Mouse (Mus musculus): ENCODE data around the gene Gm973. TPM values are rescaled to one million over a fixed set of nuclear protein-coding genes. Genes with fewer than 3 reads are reported as not detected.
"Not testable (repeated sequence)": the region's sequence is repeated elsewhere in the genome, so short reads cannot be mapped to it uniquely, and the experiment has no call there.

Gm973 gene
- total RNA-seq, 2 experiments from 2014 or later, result 0.21 to 0.23 TPM

DNA sequence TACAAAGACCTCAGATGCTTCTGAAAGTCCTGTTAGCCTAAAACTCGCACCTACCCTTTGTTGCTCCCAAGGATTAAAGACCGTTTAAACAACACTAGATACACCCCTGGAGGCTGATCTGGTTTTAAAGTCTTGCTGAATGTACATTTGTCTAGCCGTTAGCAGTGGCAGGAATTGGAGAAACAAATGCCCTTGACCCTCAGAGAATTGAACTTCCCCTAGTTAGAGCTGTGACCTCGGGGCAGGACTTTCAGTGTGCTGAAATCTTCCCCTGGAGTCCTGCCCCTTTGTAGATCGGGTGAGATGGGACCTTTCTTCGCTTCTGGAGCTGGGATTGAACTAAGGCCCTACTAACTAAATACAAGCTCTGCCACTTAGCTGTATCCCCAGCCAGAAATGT is 113.1 kb downstream of the Gm973 start:
- DNase-seq, result no peak

DNA sequence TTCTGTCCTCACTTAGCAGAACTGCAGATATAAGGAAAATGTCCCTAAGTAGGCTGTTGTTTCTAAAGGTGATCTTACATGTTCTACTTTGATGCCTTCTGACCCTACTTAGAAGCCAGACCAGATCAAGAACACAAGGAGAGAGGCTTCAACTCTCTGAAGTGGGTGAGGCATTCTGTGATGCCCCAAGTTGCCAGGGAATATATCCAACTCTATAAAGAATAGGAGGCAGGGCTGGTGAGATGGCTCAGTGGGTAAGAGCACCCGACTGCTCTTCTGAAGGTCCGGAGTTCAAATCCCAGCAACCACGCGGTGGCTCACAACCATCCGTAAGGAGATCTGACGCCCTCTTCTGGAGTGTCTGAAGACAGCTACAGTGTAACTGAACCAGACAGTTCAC is 114.3 kb downstream of the Gm973 start:
- not testable (repeated sequence) for DNase-seq

DNA sequence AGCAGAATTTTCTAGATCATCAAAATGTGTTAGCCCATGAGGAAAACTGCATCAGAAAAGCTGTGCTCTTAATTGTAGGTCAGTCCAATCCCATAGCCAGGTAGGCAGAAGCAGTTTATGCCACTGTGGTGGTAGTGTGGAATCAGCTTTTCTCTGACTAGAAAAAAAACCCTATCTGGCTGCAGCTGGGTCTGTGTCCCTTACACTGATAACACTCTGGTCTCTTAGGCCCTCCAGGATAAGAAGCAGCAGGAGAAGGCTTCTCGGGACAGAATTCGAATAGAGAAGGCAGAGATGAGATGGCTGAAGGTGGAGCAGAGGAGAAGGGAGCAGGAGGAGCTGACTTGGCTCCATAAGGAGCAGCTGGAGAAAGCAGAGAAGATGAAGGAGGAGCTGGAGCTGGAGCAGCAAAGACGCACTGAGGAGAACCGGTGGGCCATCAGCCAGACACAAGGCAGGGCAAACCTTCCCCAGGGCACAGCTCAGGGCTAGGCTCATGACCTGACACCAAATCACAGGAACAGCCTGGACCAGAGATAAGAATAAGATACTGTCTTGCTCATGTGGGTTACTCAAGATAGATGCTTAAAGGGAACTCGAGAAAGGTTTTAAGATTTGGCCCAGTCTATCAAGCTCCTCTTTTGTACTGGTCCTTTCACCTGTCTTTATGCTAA is 116.1 kb downstream of the Gm973 start:
- DNase-seq, result no peak

DNA sequence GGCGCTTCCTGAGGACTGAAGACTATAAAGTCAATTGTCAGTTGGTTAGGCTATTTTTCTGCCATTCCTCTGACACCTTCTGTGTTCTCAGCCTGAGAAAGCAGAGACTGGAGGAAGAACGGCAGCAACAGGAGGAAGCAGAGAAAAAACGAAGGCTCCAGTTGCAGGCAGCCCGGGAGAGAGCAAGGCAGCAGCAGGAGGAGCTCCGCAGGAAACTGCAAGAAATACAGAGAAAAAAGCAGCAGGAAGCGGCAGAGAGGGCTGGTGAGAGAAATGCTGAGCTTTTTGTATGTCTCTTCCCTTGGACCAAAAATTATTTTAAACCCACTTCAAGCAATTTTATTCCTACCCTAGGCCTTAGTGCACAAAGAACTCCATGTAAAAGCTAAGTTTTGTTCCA is 117.0 kb downstream of the Gm973 start:
- DNase-seq, result no peak

DNA sequence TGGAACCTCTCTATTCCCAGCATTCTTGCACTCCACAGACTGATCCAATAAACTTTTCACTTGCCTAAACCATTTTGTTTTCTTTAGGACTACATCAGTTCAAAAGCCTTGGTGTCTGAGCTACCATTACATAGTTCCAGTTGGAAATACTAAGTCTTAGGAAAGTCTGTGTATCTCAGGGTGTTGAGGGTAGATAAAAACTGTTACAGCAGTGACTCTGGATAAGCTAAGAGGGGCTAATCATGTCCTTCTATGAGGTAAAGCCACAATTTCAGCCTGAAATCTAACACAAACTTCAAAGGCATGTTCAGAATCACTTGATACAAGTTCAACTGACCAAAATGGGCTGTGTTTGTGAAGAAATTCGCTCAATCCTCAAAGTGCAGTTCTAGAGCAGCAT is 120.3 kb downstream of the Gm973 start:
- DNase-seq, result no peak

DNA sequence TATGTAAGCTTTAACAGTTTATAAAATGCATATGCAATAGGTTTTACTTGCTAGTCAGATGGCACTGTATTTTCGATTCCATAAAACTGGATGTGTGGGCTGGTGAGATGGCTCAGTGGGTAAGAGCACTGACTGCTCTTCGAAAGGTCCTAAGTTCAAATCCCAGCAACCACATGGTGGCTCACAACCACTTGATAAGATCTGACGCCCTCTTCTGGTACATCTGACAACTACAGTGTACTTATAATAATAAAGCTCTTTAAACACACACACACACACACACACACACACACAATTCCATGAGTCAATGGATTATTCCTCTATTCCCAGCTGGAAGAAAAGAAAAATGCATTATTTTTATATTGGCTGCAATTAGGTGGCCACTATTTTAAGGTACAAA is 122.3 kb downstream of the Gm973 start:
- no peak for DNase-seq

DNA sequence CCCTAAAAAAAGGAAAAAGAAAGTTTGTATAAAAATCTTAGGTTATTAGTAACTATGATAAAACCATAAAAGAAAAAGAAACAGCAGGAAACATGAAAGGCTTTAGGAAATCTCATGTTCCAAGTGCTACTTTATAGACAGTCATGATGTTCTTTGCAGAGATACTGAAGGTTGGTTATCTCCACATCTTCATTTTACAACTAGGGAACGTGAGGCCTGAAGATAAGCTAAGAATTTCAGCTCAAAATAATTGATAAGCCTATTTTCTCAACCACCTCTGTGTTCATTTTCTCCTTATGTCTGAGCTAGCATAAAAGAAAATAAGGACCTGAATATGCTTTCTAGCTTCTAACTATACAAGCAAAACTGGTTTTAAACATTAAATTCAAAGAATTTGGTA is 126.4 kb downstream of the Gm973 start:
- DNase-seq, result no peak

DNA sequence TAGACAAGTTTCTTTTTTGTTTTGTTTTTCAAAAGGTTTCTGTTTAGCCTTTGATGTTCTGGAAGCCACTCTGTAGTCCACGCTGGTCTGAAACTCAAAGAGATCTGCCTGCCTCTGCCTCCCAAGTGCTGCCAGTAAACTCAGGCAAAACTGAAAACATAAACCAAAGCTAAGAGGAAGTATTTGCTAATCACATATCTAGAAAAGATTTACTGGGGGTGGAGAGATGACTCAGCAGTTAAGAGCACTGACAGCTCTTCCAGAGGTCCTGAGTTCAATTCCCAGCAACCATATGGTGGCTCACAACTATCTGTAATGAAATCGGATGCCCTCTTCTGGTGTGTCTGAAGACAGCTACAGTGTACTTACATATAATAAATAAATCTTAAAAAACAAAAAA is 130.4 kb downstream of the Gm973 start:
- DNase-seq, result not testable (repeated sequence)

DNA sequence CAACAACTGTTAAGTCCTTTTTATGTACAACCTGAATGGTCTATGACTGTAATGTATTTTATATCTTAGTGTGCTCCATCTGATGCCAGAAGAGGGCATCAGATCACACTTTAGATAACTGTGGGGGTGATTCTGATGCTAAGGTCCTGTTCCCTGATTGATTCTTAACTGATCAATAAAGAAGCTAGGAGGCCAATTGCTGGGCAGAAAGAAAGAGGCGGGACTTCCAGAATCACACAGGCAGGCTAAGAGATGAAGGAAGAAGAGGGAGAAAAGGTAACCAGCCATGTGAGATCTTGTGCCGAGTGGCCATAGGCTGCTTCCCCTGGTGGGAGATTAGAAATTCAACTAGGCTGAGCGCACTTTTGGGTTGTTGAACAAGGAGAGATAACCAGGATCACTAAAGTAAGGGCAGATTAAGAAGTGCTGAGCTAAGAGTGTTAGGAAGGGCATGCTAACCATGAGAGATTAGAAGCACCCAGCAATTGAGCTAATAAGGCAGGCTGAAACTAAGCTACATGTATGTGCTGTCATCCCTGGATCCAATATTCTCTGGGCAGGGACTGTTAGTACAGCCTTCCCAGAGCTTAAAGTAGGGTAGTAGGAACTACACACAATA is 135.2 kb downstream of the Gm973 start:
- DNase-seq, result no peak

DNA sequence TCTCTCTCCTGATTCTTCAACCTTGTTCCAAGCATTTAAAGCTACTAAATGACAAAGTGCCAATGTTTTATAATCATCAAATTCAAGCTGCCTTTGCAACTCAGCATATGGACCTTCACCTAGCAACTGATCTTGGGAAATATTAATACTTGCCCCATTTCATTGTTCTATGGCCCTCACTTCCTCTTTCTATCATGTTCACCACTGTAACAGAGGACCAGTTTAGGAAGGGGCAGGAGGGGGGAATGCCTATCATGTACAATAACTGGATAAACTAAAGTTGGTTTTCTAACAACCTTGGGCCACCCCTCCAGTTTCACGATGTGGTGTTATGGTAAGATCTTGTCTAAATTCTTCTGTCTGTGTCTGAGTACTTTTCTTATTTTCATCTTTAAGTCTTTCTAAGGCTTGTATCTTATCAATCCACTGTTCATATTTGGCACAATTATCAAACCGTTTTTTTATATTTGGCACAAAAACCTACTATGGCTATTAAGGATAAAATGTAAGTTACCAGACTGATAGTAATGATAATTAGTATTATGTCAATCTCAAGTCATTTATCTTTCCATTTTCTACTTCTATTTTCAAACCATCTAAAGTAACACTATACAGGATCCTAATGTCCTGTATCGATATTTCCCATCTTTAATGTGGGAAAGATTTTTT is 137.3 kb downstream of the Gm973 start:
- DNase-seq, result no peak

DNA sequence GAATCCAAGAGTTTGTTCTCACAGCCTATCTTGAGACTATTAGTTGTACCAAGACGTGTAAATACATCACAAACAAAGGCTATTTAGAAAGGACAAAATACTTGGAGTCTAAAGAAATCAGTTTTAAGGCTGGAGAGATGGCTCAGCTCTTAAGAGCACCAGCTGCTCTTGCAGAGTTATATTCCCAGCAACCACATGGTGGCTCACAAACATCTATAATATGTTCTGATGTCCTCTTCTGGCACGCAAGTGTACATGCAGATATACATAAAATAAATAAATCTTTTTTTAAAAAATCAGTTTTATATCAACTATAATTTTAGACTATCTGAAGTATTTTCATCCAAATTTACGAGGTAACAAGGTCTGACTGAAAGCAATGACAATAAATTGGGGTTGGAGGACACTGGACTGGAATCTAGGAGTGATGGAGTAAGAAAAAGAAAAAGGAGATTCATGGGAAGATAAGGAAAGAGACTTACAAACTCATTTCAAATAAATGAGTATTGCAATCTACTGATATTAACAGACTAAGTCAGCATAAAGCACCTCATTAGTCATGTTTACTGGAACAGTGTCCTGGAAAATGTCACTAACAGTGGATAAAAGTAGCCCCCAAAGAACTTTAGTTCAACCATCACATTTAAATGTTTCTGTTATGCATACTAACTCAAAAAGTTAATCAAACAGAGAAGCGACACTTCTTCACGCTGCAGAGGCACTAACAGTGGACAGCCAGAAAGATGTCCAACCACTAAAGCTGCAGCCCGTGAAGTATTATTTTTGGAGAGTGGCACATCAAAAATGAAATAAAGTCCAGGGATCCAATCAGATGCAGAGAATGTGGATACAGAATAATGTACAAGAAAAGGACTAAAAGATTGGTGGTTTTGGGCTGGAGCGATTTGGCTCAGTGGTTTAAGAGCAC is 140.4 kb downstream of the Gm973 start:
- DNase-seq, result no peak

DNA sequence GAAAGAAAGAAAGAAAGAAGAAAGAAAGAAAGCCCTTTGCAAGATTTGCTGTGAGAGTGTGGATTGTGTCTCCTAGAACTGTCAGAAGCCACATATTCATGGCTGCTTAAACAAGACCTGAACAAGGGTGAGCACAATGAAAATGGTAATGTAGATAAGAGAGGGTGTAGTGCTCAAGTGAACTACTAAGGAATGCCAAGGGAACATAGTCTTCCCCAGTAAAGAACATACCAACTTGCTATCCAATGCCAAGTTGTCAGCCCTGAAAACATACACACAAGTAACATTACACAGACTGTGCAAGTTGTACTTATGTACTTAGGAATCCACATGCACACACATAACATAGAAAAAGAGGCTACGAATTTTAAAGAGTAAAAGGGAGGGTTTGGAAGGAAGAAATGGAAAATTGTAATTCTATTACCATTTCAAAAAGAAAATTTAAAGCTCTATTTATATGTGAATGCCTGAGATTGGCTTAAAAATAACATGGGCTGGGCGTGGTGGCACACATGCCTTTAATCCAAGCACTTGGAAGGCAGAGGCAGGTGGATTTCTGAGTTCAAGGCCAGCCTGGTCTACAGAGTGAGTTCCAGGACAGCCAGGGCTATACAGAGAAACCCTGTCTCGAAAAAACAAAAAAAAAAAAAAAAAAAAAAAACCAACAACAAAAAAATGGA is 147.5 kb downstream of the Gm973 start:
- DNase-seq, result no peak

DNA sequence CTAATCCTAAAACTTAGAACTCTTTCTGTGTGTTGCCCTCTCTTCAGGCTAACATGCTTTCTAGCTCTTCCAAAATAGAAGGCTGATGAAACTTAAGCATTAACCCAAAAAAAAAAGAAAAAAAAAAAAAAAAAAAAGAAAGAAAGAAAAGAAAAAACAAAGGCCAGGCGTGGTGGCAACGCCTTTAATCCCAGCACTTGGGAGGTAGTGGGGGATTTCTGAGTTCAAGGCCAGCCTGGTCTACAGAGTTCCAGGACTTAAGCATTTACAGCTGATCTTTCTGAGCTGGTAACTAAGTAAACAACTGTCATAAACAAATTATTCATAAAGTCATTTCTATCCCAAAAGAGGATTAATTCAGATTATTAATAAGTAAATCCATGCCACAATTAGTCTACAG is 152.8 kb downstream of the Gm973 start:
- no peak for DNase-seq

DNA sequence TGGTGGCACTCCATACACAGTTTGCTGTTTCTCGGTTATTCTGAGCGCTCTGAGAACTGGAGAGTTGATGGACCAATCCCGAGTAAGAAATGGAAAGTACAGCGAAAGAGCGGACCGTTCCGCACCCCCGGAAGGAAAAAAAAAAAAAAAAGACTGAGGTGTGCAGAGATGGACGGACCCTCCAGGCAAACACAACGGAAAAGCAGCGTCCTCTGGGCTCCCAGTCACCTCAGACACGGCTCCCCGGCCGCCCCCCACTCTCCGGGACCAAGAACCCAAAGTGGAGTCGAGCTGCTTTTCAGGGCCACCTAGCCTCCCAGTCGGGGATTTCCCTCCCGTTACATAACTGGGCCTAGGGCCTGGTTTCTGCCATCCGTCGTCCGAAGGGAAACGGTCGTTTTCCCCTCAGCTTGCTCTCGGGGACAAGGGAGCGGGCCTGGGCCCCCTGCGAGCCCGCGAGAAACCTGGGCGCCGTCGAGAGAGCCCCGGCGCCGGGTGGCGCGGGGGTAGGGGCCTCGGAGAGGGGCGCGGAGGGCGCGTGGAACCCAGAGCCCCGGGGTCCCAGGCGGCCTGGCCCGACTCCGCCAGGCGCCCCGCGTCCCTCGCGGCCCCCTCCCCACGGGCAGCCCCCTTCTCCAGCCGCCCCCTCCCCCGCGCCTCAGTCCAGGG is 154.0 kb downstream of the Gm973 start:
- peak; percentile 32 for DNase-seq

DNA sequence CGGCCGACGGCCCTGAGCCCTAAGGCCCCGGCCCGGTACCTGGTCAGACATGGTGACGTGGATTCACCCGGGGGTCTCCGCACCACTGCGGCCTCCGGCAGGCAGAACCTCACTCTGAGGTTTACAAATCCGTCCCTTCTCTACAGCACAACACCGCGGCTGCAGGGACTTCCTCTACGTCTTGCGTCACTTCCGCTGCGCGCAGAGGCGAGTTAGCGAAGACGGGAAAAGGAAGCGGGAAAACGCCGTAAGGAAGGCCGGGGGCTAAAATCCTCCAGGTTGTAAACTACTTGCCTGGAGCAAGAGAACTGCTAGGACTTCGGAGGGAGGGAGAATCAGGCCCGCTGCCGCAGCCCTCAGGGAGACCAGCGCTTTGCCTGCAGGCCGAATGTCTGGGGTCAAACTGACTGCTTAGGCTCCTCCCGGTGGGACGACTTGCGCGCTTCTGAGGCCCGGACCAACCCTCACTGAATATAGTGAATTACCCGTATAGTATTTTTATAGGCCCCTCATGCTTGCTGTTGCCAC is 154.6 kb downstream of the Gm973 start, which contains the start of gene Sumo1:
Gene Sumo1 (minus strand): TSS at position 194 of the 528 bp plus-strand sequence.
- DNase-seq, result peak; percentile 81

DNA sequence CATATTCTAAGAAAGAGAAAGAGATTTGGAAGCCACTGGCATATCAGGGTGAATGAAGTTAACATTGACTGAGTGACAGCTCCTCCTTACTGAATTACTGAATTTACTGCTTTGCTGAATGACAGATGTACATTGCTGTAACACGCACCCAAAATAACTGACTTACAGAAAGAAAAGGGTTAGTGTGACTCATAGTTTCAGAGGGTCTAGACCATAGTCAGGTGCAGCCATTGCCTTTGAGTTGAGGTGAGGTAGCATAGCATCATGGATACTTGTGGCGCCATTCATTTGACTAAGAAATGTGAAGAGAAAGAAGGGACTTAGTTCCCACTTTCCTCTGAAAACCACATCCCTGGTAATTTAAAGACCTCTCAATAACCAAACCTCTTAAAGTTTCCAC is 157.6 kb downstream of the Gm973 start:
- DNase-seq, result no peak

DNA sequence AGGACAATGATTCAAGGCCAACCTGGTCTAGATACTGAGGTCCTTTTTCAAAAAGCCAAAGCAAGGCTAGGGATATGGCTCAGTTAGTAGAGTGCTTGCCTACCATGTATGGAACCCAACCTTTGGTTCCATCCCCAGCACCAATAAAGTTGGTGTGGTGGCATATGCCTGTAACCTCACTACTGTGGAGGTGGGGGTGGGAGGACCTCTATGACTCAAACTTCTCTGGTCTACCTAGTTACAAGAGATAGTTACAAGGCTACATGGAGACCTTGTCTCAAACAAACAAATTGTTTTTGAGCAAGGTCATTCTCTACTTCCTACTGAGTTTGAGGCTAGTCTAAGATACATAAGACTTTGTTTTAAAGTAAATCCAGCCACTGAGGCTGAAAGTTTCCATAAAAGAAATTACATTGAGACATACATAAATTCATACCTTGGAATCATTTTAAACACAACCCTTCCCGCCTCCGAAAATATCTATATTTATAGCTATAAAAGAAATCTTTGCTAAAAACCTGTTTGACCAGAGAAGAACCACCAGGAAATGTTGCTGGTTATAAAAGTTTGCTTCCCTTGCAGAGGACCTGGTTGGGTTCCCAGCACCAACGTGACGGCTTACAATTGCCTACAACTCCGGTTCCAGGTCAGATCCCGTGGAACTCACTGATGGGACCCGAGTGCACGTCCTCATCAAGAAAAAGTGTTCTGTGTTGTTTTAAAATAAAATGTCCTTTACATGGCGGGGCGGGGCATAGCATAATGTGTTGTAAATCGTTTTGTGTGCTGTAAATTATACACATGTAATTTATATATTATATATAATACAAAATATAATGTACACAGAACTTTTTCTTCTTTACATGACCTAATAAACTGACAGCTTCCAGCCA is 168.1 kb downstream of the Gm973 start:
- no peak for DNase-seq

DNA sequence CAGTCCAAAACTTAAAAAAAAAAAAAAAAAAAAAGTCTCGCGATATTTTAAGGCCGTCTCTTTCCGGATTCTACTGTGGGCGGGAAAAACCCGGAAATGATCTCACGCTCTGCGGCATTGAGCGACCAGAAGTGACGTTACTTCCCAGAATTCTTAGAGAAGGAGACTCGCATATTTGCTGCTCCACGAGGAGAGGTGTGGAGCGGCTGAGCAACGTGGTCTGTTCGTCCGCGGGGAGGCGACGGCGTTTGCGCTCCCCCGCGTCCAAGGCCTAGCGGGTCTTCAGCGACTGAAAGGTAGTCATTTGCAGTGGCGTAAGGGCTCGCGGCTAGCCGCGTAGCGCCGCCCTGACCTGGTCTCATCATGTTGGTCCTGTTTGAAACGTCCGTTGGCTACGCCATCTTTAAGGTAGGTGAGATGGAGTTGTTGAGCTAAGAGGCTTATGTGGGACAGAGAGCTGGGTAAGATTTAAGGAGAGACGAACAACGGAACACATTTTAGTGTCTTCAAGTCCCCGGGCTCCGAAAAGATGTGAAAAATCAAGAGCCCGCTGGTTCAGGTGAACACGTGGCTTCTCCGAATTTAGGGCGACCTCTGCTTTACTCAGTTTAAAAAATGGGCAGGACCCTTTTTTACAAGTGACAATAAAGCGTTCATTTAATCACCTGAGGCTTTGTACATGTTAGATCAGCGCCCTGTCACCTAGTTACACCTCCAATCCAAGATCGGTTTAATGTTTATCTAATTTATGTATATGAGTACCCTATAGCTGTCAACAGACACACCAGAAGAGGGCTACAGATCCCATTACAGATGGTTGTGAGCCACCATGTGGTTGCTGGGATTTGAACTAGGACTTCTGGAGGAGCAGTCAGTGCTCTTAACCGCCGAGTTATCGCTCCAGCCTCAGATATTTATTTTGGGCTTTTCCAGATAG is 169.0 kb downstream of the Gm973 start, which contains the start of gene Nop58:
Gene Nop58 (plus strand): TSS at position 153 of the 937 bp plus-strand sequence.
- DNase-seq, result peak; percentile 84
